In the genomic region with DNA sequence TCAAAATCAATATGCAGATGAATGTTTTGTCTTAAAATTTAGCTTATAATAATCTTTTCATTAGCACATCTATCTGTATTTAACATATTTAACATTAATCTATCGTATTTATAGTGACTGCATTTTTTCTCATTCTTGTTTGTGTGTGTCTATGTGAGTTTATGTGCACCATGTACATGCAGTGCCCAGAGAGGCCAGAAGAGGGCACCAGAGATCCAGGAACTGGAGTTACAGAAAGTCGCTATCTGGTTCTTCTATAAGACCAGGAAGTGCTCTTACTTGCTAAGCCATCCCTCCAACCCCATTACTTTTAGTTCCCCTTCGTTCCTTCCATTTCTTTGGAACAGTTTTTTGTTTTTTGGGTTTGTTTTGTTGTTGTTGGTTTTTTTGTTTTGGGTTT, we compare ENCODE assay signal across 10 mouse cellular contexts.
A peak's percentile ranks its signal among the peaks of the same experiment; 100 is the strongest.
DNase-seq lines count a peak whose midpoint lies in the region; ATAC-seq and TF ChIP-seq lines count a peak whose summit lies in the region.
"Had no signal": no experiment of that assay in that cellular context is flagged by ENCODE, and none has a peak within 500 bp of the region (broad histone marks: within the 10 kb centered on the region; RNA-seq: fewer than 3 reads in every experiment).

No protein-coding gene starts in this region.

- H3K36me3 ChIP-seq in kidney, adult 2 months (ENCODE audit: control insufficient read depth, insufficient read depth, low read length), result no peaks in the 10 kb centered on the region
- H3K36me3 ChIP-seq in midbrain, postnatal 0 days (ENCODE audit: insufficient read depth, low read length), result no peaks in the 10 kb centered on the region
- H3K36me3 ChIP-seq in midbrain, embryonic 15.5 days (replicated peaks), result no peaks in the 10 kb centered on the region
- H3K36me3 ChIP-seq: intestine, embryonic 15.5 days had no signal

- no peak for TF ChIP-seq POLR2A in kidney, adult 2 months (IDR thresholded peaks at IDR 0.05; ENCODE audit: low read depth, low read length)

- H3K27ac ChIP-seq in kidney, adult 2 months (ENCODE audit: insufficient read depth, low read depth, low read length), result no peak overlapping the region
- H3K27ac ChIP-seq in midbrain, postnatal 0 days (ENCODE audit: low read depth, low read length), result no peak overlapping the region
- no peak overlapping the region for H3K27ac ChIP-seq in midbrain, embryonic 15.5 days
- H3K27ac ChIP-seq: intestine, embryonic 15.5 days had no signal

- H3K4me3 ChIP-seq in kidney, adult 2 months (ENCODE audit: insufficient read depth, low read depth, low read length), result no peak overlapping the region
- H3K4me3 ChIP-seq in midbrain, postnatal 0 days (ENCODE audit: low read depth, low read length), result no peak overlapping the region
- no peak overlapping the region for H3K4me3 ChIP-seq in midbrain, embryonic 15.5 days
- H3K4me3 ChIP-seq: intestine, embryonic 15.5 days had no signal

- no peaks in the 10 kb centered on the region for H3K27me3 ChIP-seq in kidney, adult 2 months (replicated peaks; ENCODE audit: control insufficient read depth, insufficient read depth, low read length)
- no peaks in the 10 kb centered on the region for H3K27me3 ChIP-seq in midbrain, postnatal 0 days (ENCODE audit: insufficient read depth, low read length)
- no peaks in the 10 kb centered on the region for H3K27me3 ChIP-seq in midbrain, embryonic 15.5 days (replicated peaks)
- H3K27me3 ChIP-seq: intestine, embryonic 15.5 days had no signal

- WGBS in kidney, adult 2 months, result 93% methylated on average over 3 of the region's 3 CpGs
- 87% methylated on average over 3 of the region's 3 CpGs for WGBS in midbrain, postnatal 0 days
- 89% methylated on average over 3 of the region's 3 CpGs for WGBS in midbrain, embryonic 15.5 days

- peak; percentile 22; the same call in 1 of the 2 replicates for TF ChIP-seq CTCF in kidney, adult 2 months (conservative IDR thresholded peaks at IDR 0.05; ENCODE audit: insufficient read depth, insufficient read length, low read depth, low read length)
- peak; percentile 59 for TF ChIP-seq CTCF in midbrain, postnatal 0 days (IDR thresholded peaks at IDR 0.05)

- DNase-seq in kidney, adult 2 months, result no peak
- DNase-seq in kidney, adult 11 months, result no peak
- DNase-seq in midbrain, postnatal 0 days (ENCODE audit: low spot score), result no peak
- peak; percentile 80 for DNase-seq in R1 (ENCODE audit: low read depth, low spot score)
- no peak for DNase-seq in ovary, postnatal 14 days (ENCODE audit: low spot score)
- DNase-seq: cerebellum, postnatal 36 days; heart, adult 18-20 months had no signal

- no peaks in the 10 kb centered on the region for H3K9me3 ChIP-seq in midbrain, postnatal 0 days (ENCODE audit: low read length)
- H3K9me3 ChIP-seq in midbrain, embryonic 15.5 days, result no peaks in the 10 kb centered on the region
- H3K9me3 ChIP-seq: intestine, embryonic 15.5 days had no signal

- H3K9ac ChIP-seq in midbrain, postnatal 0 days (replicated peaks; ENCODE audit: low read length, poor library complexity, severe bottlenecking), result no peak overlapping the region
- no peak overlapping the region for H3K9ac ChIP-seq in midbrain, embryonic 15.5 days
- H3K9ac ChIP-seq: intestine, embryonic 15.5 days had no signal

- H3K4me2 ChIP-seq in midbrain, postnatal 0 days (ENCODE audit: low read depth, low read length, poor library complexity, severe bottlenecking), result no peak overlapping the region
- H3K4me2 ChIP-seq in midbrain, embryonic 15.5 days, result no peak overlapping the region
- H3K4me2 ChIP-seq: intestine, embryonic 15.5 days had no signal

- H3K4me1 ChIP-seq in kidney, adult 2 months (ENCODE audit: control insufficient read depth, insufficient read depth, low read length), result no peaks in the 10 kb centered on the region
- H3K4me1 ChIP-seq in midbrain, postnatal 0 days (ENCODE audit: insufficient read depth, low read length), result no peaks in the 10 kb centered on the region
- H3K4me1 ChIP-seq in midbrain, embryonic 15.5 days, result no peaks in the 10 kb centered on the region
- H3K4me1 ChIP-seq: intestine, embryonic 15.5 days had no signal

- no peak for ATAC-seq in midbrain, postnatal 0 days (ENCODE audit: low FRiP score)
- no peak for ATAC-seq in midbrain, embryonic 15.5 days (replicated peaks)
- no peak for ATAC-seq in activated CD4-positive, CD25-positive, alpha-beta regulatory T cell, adult 4 months
- ATAC-seq: intestine, embryonic 15.5 days had no signal
